Mouse (Mus musculus): ENCODE measurements at regions not wholly inside any gene's neighbourhood (a gene's known extent, or its start where the extent isn't known, plus 50 kb on each side); places are given as distances from the start of the nearest gene placed in this dataset.

DNA sequence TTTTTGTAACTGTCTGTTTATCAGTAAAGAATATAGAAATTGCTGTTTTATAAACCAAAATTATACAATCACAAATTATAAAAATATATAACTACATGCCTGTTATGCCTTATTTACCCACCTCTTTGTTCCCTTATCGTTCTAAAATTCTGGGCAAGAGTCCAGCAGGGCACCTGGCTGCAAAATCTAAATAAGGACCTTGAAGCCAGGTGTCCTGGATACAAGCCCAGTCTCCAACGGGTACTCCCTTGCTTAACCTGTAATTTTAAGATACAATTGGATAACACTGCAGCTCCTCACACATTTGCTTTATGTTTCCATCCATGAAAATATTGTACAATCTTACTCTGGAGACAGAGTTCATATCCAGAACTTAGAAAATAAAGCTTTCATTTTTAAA is 635.8 kb downstream of the Ube2dnl2 start:
- TF ChIP-seq CTCF (IDR thresholded peaks at IDR 0.05; ENCODE audit: low read depth) (no peak), EP300 (optimal IDR thresholded peaks at IDR 0.05) (no peak)
